Mouse (Mus musculus) gastrocnemius, postnatal 10 days (tissue): ENCODE data around the gene Dnmt1. TPM values are rescaled to one million over a fixed set of nuclear protein-coding genes. Genes with fewer than 3 reads are reported as not detected.

Experiments used
- DNase-seq: peaks from one replicate; pipeline ENCODE4 v3.0.0; 2021; ENCODE audit warnings: mixed read lengths
- total RNA-seq, 2 experiments: library from RNA; stranded (reverse); gene quantifications; 2 replicates each; pipeline ENCODE4 v1.2.3; 2021

The Dnmt1 gene
- total RNA-seq, 2 experiments from 2014 or later, result 18.4 to 25.7 TPM

DNA sequence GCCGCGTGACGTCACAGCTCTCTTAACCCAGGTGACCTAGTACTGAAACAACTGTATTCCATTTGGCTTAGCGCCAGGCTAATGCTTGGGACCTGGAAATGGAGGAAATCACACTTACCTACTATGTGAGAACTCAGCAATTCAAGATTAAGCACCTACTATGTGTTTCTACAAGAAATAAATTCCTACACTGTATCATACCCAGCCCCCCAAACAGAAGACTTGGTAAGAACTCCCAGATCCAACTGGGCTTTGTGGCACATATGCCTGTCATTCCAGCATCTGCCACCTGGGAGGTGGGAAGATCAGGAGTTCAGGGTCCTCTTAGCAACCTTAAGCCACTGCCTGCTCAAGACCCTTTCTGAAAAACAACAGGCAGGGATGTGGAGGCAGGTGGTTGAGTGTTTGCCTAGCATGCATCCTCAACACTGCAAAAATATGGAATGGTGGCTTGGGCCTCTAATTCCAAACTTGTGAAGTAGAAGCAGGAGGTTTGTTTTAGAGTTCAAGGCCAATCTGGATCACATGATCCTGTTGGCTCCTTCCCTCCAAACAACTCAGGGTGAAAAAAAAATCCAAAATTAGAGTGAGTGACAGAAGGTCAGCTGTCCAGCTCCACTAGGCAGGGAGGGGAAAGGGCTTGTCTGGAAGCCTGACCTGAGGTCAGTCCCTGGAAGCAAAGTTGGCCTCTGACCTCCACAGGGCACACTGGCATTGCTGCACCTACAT lies 17.4 kb upstream of the Dnmt1 start:
- DNase-seq, result no peak

DNA sequence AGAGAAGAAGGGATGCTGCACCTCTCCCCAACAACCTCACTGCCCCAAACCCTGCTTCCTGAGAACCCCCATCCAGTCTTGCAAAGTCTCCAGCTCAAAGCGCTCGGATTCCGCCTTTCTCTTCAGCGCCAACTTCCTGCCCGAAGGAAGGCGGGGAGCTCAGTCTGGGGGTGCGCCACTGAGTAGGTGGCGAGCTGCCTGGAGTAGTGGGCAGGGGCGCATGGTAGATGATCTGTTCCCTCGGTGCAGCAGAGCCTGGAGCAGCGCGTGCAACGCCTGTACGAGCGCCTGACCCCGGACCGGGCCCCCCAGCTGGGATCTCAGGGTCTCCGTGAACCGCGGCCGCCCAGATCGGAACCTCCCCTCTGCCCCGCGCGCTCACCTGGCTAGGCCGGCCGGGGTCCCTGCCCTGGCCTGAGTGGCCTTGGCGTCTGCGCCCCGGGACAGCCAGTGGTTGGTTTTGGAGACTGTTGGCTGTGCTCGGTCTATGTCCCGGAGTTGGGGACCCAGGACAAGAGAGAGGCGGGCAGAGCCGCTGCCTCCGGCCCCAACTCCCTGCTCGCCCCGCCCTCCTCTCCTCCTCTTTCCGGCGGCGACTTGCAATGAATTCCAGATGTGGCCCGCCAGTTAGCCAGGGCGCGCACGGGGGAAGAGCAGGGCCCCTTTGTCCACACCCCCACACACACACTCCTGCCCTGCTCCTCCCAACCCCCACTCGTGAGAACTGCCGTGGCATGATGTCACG lies 16.7 kb upstream of the Dnmt1 start, which contains the start of gene S1pr2:
Gene S1pr2 (minus strand): TSS at position 566 of the 745 bp plus-strand sequence.
- DNase-seq, result peak; percentile 82

DNA sequence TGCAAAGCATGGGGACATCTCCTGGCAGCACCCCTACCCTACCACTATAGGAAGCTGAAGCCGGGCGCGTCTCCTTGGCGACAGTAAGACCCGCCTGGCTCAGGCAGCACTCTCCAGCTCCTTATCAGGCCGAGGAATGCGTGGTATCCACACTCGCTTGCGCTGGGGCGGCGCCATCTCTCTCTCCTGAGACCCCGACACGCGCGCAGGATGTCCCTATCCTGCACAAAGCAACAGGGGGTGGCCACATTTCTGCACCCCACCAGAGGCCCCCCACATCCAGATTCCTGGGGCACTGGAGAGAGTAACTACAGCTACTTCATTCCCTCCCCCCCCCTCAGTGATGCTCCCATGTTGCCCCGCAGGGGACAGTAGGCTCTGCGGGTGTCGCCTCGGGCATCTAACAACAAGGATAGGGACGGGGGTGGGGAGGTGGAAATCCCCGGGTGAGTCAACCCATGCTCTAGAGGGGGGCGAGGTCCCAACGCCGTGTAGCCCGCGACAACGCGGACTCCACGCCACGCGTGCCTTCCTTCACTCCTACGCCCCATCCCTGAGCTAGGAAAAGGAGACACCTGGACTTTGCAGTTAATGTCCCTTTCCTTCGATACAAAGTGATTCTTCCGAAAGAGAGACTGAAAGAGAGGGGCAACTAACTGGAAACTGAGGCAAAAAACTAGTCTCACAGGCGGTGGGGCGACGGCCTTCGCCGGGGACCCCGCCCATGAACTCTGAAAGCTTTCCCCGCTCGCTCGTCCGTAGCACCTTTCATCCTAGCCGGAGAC lies 15.9 kb upstream of the Dnmt1 start:
- DNase-seq, result peak; percentile 41

DNA sequence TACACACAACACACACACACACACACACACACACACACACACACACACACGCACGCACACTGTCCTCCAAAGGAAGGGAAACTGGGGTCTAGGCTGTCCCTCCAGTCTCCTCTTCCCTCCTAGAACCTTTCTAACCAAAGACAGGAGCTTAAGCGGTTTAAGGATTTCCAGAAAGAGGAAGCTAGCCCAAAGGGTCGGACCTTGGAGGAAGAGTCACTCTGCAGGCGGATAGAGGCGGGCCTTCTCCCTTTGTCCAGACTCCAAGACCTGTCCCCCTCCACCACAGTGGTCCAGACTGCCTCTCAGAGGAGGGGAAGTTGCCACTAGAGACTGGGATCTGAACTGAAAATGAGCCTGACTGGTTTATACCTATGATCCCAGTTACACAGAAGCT lies 14.0 kb upstream of the Dnmt1 start:
- DNase-seq, result peak; percentile 25

DNA sequence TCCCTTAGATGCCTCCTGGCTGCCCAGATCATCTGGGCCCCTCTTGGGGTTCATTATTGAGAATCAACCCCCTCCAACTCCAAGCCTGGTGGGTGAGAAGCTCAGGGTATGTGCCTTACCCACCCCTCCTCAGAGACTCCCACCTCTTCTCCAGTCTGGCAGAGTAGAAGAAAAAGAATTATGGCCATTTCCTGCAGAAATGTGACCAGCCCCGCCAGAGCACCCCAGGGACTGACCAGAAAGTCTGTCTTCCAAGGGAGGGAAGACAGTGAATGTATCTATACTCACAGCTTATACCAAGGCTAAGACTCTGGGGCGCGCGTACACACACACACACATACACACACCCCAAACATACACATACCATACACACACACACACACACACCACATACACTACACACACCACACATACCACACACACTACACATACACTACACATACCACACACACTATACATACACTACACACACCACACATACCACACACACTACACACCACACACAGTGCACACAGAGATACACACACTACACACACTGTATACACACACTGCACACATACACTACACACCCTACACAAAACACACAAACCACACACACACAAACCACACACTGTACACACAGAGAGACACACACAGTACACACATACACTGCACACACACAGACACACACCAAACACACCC lies 13.5 kb upstream of the Dnmt1 start:
- peak; percentile 24 for DNase-seq

DNA sequence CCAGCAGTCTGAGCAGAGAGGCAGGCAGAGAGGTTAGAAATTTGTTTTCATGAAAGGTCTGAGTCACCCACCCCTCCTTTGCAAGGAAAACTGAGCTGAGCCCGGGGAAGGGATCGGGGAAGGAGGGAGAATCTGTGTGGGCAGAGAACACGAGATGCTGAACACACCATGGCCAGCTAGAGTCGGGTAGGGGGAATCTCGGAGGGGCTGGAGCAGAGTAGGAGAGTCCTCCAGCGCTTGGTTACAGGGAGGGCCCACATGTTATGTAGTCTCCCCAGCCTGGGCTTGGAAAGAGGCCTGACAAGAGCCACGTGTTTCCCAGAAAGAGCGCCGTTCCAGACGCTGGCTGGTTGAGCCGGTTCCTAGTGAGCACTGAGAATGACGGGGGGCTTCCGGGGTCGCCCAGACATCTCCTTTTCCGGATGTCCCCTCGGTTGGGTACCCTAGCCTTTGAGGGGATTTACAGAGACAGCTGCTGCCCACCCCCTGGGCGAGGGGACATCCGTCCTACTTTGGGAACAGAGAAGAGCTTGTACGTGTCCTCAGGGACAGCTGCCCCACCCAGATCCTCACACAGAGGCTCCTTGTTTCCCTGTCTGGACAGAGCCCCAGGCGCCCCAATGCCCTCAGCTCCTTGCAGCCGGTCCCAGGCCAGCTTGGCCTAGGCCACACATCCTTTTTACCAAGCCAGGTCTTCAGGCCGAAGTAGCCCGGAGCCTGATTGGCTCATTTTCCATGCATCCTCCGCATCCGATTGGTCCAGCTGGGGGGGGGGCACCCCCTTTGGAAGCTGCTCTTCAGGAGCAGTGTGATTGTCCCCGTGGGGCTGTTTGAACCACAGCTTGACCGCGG lies 12.7 kb upstream of the Dnmt1 start:
- DNase-seq, result peak; percentile 58

DNA sequence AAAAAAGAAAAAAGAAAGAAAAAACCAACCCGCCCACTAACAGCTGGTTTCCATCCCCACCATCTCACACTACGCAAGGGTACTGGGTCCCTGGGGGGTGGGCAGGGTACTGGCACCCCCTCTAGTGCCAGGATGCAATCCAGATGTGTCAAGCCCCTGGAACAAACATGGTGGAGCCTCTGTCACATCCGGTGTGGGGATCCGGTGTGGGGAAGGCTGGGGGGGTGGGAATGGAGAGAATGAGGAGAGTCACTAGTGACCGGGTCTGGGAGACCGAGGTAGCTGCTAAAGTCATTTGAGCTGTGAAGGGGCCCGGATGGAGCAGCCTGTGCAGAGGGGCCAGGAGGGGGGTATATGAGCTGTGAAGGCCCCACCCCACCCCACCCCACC lies 12.1 kb upstream of the Dnmt1 start:
- peak; percentile 60 for DNase-seq

DNA sequence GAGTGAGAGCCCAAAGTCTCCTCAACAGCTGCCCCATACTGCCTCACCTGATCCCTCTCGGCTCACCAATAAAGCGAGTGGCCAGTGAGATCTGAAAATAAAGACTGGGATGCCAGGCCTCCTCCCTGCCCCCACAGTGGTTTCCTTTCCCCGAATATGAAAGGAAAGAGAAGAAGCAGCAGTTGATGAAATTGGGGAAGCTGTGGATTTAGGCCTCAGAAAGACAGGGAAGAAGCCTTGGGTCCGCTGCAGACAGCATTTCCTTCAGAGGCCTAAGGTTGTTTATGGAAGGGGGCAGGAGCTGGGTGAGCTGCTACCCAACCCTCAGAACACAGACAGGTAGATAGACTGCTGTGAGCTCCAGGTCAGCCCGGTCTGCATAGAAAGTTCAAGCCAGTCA lies 7.1 kb upstream of the Dnmt1 start:
- DNase-seq, result no peak

DNA sequence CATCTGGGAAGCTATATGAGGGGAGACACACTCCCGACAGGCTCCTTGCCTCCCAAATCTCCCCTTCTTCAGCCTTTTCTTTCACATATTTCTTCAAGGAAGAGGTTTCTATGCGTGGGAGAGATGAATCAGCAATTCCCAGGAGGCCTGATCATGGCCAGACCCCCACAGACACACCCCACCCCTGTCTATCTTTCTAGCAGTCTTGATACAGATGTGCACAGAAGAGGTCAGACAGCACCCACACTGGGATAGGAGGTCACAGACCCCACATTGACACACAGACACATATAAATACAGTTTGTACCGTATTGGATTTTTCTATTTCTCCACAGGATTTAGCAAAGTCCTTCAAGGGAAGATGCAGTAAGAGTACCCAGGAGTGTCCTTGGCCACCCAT lies 6.3 kb upstream of the Dnmt1 start:
- no peak for DNase-seq

DNA sequence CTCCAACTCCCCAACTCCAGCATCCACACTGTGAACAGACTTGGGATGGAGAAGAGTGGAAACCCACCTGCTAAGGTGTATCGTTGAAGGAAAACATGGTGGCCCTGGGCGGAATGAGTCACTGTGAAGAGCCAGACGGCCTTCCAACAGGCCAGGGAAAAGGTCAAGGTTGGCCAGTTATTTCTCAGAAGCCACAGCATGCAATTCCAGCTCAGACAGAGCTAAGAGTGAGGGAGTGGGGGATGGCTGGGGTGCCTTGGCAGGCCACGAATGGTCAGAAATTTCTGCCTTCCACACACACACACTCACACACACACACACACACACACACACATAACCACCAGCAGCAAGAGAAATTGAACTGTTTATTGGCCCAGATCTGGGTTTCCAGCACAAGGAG lies 5.9 kb upstream of the Dnmt1 start:
- no peak for DNase-seq

DNA sequence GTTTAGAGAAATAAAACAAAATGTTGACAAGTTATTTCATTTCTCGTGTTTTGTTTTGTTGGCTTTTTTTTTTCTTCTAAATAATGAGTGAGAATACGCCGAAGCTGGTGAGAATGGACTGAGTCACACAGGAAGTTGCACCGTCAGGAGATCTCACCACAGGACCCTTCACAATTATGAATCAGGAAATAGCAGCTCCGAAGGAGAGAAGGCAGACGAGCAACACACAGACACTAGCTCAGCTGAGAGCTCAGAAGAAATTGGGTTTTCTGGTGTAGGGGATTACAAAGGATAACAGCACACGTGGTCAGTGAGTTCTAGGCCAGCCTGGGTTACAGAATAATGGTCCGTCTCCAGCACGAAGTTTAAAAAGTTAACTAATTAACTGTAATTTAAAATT lies 1.9 kb upstream of the Dnmt1 start:
- no peak for DNase-seq

DNA sequence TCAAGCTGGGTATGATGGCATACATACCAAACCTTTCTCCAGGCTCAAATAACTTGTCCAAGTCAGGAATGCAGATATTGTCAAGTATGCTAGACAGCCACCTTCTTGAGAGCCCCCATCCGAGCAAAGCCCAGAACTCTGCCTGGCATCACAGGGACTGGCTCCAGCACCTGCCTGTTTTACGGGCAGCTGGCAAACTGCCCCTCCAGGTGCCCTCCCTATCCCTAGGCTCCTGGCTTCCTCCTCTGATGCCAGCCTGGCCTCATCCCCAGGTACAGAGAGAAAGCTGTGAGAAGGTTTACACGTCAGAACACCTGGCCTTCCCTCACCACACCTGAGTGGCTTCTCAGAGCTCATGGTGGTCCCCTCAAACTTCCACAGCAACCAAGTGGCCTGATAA lies 2.7 kb downstream of the Dnmt1 start:
- DNase-seq, result no peak

DNA sequence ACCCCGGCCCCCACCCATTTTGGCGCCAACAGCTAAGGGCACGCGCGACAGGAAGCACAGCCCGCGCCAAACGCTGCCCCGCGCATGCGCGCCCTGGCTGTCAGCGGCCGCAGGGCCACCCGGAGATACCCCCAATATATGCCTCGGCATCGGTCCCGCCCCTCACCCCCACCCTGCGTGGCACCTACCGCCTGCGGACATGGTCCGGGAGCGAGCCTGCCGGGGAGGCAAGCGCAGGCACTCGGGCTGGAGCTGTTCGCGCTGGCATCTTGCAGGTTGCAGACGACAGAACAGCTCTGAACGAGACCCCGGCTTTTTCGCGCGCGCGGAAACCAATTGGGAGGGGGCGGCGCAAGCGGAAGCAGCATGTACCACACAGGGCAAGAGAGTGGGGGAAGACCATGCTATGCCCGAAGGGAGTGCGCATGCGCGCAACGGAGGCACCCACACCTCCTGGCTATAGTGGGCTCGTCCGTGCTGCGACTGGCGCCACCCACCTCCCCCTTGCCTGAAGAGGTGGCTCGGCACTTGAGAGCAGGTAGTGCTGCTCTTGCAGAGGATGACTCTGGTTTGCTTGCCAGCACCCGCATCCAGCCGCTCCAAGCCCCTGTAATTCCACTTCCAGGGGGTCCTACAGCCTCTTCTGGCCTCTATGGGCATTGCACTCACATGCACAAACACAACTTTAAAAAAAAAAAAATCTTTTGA lies 7.0 kb downstream of the Dnmt1 start:
- peak; percentile 94 for DNase-seq

DNA sequence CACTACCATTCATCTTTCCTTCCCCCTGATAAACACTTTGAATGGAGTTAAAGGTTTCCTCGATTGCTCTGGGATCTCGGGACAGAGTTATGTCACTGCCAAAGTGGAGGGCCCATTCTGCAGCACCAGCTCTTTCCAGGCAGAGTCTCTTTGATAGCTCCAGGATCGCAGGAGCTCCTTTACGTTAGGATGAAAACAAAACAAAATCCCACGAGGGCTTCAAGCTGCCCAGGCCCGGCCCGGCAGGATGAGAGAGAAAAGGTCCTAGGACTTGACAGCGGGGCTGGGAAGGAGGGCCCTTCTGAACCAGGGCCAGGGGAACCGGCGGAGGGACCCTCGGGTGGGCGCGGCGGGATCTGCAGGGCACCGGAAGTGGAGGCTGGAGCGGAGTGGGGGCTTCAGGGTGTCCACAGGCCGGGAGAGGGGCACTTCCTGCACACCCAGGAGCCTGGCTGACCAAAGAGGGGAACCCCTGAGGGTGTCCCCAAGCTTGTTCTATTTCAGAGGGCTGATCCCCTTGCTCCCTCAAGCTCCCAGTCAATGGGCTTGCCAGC lies 7.6 kb downstream of the Dnmt1 start:
- DNase-seq, result no peak

DNA sequence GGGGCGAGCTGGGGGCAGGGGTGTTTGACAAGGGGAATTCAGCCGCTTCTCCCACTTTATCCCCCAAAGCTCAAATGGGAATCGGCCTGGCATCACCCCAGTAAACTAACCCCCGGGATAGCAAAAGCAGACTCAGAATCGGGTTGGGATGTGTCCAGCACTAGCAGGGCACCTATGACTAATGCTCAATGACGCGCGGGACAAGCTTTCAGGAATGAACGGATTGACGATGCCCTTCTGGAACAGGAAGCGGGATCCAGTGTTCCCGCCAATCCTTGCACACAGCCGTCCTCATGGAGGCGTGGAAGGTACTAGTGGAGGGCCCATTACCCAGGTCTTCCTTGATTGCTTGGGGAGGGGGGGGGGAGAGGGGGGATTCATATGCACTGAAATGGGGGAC lies 8.2 kb downstream of the Dnmt1 start:
- DNase-seq, result no peak

DNA sequence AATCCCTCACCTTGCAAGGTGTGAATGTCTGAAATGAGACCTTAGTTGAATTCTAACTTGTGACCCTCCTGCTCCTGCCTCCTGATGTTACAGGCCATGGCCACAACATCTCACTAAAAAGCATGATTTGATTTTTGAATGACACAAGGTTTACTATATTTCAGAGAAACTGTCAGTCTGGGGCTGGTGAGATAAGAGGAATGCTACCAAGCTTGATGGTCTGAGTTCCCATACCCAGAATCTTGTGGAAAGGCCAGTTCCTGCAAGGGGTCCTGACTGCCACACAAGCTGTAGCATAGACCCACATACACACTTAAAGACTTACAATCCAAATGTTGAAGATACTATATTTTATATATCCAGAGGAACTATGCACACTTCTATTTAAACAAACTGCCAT lies 9.3 kb downstream of the Dnmt1 start:
- DNase-seq, result no peak

DNA sequence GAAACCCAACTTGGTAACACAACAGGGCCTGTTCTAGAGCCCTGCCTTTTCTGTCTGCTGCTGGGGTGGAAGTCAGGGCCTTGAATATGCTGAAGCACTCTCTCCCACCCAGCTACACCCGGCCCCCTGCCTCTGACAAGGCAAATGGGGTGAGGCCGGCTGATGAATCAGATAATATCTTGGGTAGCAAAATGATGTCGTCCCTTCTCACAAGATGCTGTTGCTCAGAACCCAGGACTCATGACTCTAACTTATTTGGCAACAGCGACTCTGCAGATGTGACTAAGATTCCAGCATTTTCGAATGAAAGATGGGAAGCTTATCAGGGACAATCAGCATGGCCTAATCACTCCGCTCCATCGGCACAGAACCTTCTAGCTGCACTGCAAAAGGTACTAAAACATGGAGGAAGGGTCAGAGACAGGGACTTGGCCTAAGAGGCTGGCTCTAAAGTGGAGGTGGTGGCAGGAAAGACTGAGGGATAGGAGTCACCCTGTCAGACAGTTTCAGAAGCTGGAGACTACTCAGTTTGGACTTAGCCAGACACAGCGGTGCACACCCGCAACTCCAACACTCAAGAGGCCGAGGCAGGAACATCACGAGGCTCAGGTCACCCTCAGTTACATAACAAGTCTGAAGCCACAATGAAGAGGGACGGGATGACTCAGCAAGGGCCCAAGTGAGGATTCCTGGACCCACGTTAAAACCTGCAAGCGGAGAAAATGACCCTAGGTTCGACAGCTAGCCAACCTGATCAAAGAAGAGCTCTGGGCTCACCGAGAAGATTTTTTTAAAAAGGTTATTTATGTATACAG lies 13.4 kb downstream of the Dnmt1 start:
- DNase-seq, result no peak

DNA sequence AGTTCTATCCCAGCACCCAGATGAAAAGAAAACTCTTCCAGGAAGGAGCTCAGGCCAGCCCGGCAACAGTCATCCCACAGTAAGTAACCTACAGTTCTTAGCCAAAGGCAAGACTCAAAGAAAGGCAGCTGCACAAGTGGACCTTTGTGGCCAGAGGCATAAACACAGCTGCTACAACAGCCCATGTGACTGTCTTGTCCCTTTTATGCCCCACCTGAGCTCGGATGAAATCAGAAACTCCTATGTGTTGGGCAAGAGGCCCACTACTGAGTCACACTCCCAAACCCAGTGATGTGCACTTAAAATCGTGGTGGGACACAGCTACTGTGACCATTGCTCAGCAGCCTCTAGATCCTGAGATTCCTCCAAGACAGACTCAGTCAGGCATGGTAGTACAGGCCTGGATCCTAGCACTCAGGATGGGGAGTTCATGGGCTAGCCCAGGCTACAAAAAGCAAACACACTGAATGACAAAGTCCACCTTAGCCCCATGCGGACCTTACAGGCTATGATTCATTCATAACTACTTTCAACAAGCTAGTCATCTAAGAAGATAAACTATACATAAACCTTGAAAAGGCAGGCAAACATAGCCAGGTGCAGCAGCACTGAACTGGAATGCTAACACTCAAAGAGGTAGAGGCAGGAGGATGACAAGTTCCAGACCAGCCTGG lies 14.9 kb downstream of the Dnmt1 start:
- no peak for DNase-seq

DNA sequence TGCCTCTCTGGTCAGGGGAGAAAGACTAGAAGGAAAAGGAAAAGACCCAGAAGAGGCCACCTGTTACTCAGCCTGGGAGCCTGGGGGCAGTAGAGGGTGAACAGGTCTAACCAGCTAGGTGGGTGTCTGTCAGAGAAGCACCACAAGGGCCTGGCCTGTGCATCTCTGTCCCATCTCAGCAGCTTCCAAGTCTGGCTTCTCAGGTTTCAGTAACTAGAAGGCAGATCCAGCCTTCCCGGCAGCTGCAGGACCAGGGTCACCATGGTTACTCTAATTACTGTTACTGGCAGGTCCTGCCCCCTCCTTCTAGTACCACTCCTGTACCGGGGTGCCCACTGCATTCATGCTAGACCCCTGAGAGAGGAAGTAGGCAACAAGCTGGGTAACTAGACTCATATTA lies 15.8 kb downstream of the Dnmt1 start:
- no peak for DNase-seq
